Mouse (Mus musculus) monocyte, adult 5-6 weeks (primary cell): ENCODE data around the gene Afg1l. TPM values are rescaled to one million over a fixed set of nuclear protein-coding genes. Genes with fewer than 3 reads are reported as not detected.
A peak's percentile ranks its signal among the peaks of the same experiment; 100 is the strongest.

Source experiments
- ATAC-seq: fragments of 153-309, 156-312 bp; replicated peaks from 2 replicates; pipeline ENCODE4 v1.8.0; 2017; ENCODE audit warnings: mild to moderate bottlenecking; ENCODE audit not compliant: low TSS enrichment, insufficient number of reproducible peaks, severe bottlenecking, poor library complexity, low FRiP score
- total RNA-seq: library from RNA; stranded (forward); fragments of 200-1000, 200-491, 200-594 nt; gene quantifications from 3 replicates; pipeline ENCODE4 v1.2.3, GENCODE M21; 2017

Gene Afg1l
- 7.3 to 11.4 TPM (median 9.6 TPM) in 3 replicates for total RNA-seq

GRCm38 (mm10) chr10:42478341-42478720 lies at the start of gene Afg1l:
Gene Afg1l (minus strand): TSS chr10:42478565.
- peak; percentile 96 for ATAC-seq

DNA sequence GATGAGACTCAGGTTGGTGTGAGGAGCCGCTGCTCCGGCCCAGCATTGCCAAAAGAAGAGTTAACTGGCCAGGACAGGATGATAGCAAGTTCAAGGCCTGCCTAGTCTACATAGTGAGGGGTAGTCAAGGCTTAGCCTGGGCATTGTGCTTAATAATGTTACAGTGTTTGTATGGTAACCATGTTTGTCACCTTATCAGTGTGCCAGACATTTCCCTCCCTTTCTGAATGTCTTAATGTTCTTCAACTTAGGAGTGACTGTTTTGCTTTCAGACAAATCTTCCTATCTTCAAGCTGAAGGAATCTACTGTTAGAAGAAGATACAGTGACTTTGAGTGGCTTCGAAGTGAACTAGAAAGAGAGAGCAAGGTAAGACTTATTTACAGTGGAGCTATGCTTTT lies 47.3 kb upstream of the Afg1l start:
- ATAC-seq = no peak

DNA sequence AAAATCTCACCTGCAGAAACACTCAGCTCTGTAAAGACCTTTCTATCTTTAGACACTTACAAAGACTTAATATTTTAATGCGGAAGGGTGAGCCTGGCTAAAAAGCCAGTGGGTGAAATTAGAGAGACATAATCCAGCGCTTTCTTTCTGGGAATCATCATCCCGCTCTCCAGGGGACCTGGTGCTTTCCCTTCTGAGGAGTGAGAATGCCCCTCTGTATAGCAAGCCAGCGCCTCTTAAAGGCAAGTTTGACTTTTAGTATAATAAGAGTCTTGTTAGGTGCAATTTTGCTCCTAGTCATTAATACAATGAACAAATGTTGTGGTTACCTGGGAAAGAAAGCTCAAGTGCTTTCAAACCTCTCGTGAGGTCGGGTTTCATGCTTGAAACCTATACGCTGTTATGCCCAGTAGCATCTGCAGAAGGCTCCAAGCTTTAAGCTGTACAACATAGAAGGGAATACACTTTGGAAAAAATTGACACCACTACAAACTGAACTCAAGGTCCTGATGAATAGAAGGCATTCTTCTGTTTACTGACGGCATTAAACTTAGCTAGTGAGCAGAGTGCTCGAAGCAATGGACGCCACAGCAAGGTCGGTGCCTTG lies 45.3 kb upstream of the Afg1l start:
- ATAC-seq = no peak

GRCm38 (mm10) chr10:42522912-42523311 lies 44.5 kb upstream of the Afg1l start:
- ATAC-seq = no peak

GRCm38 (mm10) chr10:42521315-42521981 lies 43.1 kb upstream of the Afg1l start:
- no peak for ATAC-seq

DNA sequence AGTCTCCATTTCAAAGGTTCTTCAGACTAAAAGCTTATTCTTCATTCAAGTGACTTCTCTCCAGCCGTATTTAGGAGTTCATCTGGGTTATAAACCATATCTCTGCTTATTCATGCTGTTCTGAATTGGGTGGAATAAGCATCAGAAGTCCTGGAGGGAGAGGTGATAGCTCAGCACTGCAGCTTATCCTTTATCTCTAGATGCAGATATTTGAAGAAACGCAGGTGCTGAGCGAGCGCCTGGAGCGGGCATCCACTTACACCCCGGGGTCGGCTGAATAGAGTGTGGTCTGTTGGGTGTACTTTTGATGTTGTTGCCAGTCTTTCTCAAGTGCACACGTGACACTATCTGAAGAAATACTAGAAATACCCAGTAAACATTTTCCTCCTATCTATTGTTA lies 40.0 kb upstream of the Afg1l start:
- no peak for ATAC-seq

- no peak for ATAC-seq
Observed at GRCm38 (mm10) chr10:42514125-42514524, 35.8 kb upstream of the Afg1l start.

GRCm38 (mm10) chr10:42511184-42512135 lies 33.1 kb upstream of the Afg1l start:
- no peak for ATAC-seq

GRCm38 (mm10) chr10:42510141-42510540 lies 31.8 kb upstream of the Afg1l start:
- no peak for ATAC-seq

DNA sequence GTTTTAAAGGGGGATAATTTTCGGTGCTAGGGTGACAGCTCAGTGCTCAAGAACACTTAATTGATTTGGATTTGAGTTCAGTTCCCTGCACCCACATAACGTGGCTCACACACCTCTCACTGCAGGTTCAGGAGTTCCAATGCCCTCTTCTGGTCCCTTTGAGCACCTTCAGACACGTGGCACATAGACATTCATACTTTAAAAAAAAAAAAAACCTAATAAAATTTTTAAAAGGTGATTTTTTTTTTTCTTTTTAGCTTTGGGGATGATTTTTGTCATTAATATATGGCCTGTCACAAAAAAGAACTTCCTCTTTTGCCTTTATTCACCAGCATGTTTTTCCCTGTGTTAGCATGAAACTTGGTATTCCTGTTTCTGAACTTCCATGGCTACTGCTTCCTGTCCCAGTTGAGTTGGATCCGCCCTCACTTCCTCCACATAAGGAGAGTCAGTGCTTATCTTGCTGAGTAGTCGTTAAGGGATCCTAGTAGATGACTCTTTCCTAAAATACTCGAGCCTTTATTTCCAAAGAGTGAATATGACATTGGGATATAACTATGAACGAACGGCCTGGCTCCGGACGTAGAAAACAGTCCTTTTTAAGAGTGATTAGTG lies 25.8 kb upstream of the Afg1l start:
- no peak for ATAC-seq

- no peak for ATAC-seq
Observed at GRCm38 (mm10) chr10:42502349-42503111, 24.2 kb upstream of the Afg1l start.

- ATAC-seq = peak; percentile 93
Observed at GRCm38 (mm10) chr10:42501775-42502348, 23.5 kb upstream of the Afg1l start, which contains the start of gene Snx3. Gene Snx3 (plus strand): TSS chr10:42502030.

DNA sequence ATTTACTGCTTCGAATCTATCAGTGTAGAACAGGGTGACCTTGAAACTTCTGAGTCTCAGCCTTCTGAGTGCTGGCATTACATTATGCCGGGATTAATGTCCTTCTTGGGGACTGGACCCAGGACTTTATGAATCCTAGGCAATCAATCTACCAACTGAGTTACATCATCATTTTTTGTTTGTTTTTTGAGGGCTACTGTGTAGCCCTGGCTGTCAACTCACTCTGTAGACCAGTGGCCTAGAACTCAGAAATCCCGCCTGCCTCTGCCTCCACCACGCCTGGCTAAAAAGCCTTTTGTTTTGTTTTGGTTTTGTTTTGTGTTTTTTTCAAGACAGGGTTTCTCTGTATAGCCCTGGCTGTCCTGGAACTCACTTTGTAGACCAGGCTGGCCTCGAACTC lies 22.8 kb upstream of the Afg1l start:
- no peak for ATAC-seq

GRCm38 (mm10) chr10:42500611-42501010 lies 22.2 kb upstream of the Afg1l start:
- no peak for ATAC-seq

- ATAC-seq = no peak
Observed at GRCm38 (mm10) chr10:42493000-42493399, 14.6 kb upstream of the Afg1l start.

GRCm38 (mm10) chr10:42492027-42492771 lies 13.8 kb upstream of the Afg1l start:
- no peak for ATAC-seq

- no peak for ATAC-seq
Observed at GRCm38 (mm10) chr10:42491158-42491557, 12.8 kb upstream of the Afg1l start.
